Comparison of ENCODE assay signal across 20 mouse cellular contexts in genomic region chr4:150005231-150005630, GRCm38 (mm10). TPM values are rescaled to one million over a fixed set of nuclear protein-coding genes. Genes with fewer than 3 reads are reported as not detected.
DNase-seq lines count a peak whose midpoint lies in the region; ATAC-seq and TF ChIP-seq lines count a peak whose summit lies in the region.
"Had no signal": no experiment of that assay in that cellular context is flagged by ENCODE, and none has a peak within 500 bp of the region (broad histone marks: within the 10 kb centered on the region; RNA-seq: fewer than 3 reads in every experiment).

No protein-coding gene starts in this region.

- peaks cover 3% of the 10 kb centered on the region for H3K79me2 ChIP-seq in heart, adult 2 months (replicated peaks; ENCODE audit: control insufficient read depth, insufficient read depth, low read length)

- no peaks in the 10 kb centered on the region for H3K27me3 ChIP-seq in heart, adult 2 months (ENCODE audit: control insufficient read depth, insufficient read depth, low read length)
- no peaks in the 10 kb centered on the region for H3K27me3 ChIP-seq in heart, embryonic 11.5 days (ENCODE audit: control insufficient read depth, insufficient read depth, low read length)
- H3K27me3 ChIP-seq in heart, embryonic 16.5 days (ENCODE audit: control insufficient read depth, insufficient read depth, low read length), result no peaks in the 10 kb centered on the region
- no peaks in the 10 kb centered on the region for H3K27me3 ChIP-seq in heart, embryonic 12.5 days (replicated peaks)
- H3K27me3 ChIP-seq in lung, postnatal 0 days (replicated peaks; ENCODE audit: insufficient read depth, low read length), result no peaks in the 10 kb centered on the region
- H3K27me3 ChIP-seq: intestine, embryonic 15.5 days had no signal

- peaks cover 33% of the 10 kb centered on the region for H3K4me1 ChIP-seq in heart, adult 2 months (ENCODE audit: control insufficient read depth, insufficient read depth, low read length)
- peaks cover 25% of the 10 kb centered on the region for H3K4me1 ChIP-seq in heart, embryonic 11.5 days (ENCODE audit: control insufficient read depth, insufficient read depth, low read length)
- peaks cover 65% of the 10 kb centered on the region for H3K4me1 ChIP-seq in heart, embryonic 16.5 days (ENCODE audit: control insufficient read depth, insufficient read depth, low read length)
- peaks cover 56% of the 10 kb centered on the region for H3K4me1 ChIP-seq in heart, embryonic 12.5 days (replicated peaks)
- H3K4me1 ChIP-seq in lung, postnatal 0 days (ENCODE audit: insufficient read depth, low read depth, low read length), result peaks cover 7% of the 10 kb centered on the region

- no peak for TF ChIP-seq CTCF in heart, adult 2 months (IDR thresholded peaks at IDR 0.05)
- TF ChIP-seq CTCF in lung, postnatal 0 days (IDR thresholded peaks at IDR 0.05), result no peak

- no peaks in the 10 kb centered on the region; the same call in 1 of the 2 replicates for H3K9me3 ChIP-seq in heart, embryonic 11.5 days (replicated peaks; ENCODE audit: control insufficient read depth, low read length)
- peaks cover 3% of the 10 kb centered on the region; the same call in 1 of the 2 replicates for H3K9me3 ChIP-seq in heart, embryonic 16.5 days (replicated peaks; ENCODE audit: control insufficient read depth, low read length)
- no peaks in the 10 kb centered on the region; the same call in 1 of the 2 replicates for H3K9me3 ChIP-seq in heart, embryonic 12.5 days (replicated peaks)
- H3K9me3 ChIP-seq in lung, postnatal 0 days (ENCODE audit: low read length), result no peaks in the 10 kb centered on the region
- H3K9me3 ChIP-seq: embryonic facial prominence, embryonic 10.5 days; forebrain, embryonic 13.5 days; G1E; hindbrain, embryonic 10.5 days; intestine, embryonic 15.5 days had no signal

- no peak for TF ChIP-seq EP300 in heart, adult 2 months (IDR thresholded peaks at IDR 0.05; ENCODE audit: insufficient read depth, low read depth, low read length)
- TF ChIP-seq EP300 in lung, postnatal 0 days (IDR thresholded peaks at IDR 0.05), result no peak

- no peaks in the 10 kb centered on the region for H3K36me3 ChIP-seq in heart, adult 2 months (ENCODE audit: control insufficient read depth, insufficient read depth, low read length)
- no peaks in the 10 kb centered on the region for H3K36me3 ChIP-seq in heart, embryonic 11.5 days (ENCODE audit: control insufficient read depth, insufficient read depth, low read length)
- no peaks in the 10 kb centered on the region for H3K36me3 ChIP-seq in heart, embryonic 16.5 days (ENCODE audit: control insufficient read depth, insufficient read depth)
- peaks cover 7% of the 10 kb centered on the region; the same call in 1 of the 2 replicates for H3K36me3 ChIP-seq in heart, embryonic 12.5 days
- no peaks in the 10 kb centered on the region for H3K36me3 ChIP-seq in lung, postnatal 0 days (ENCODE audit: insufficient read depth, low read length)
- H3K36me3 ChIP-seq: embryonic facial prominence, embryonic 10.5 days; hindbrain, embryonic 10.5 days; intestine, embryonic 15.5 days had no signal

- intact Hi-C loops in heart, adult 2 months (cut with DNase I), result no loop called here

- 57% methylated on average over 10 of the region's 10 CpGs for WGBS in heart, adult 2 months
- WGBS in heart, embryonic 11.5 days (ENCODE audit: insufficient replicate concordance), result 85% methylated on average over 10 of the region's 10 CpGs
- WGBS in heart, embryonic 16.5 days, result 59% methylated on average over 10 of the region's 10 CpGs
- 75% methylated on average over 10 of the region's 10 CpGs for WGBS in heart, embryonic 12.5 days
- 73% methylated on average over 10 of the region's 10 CpGs for WGBS in lung, postnatal 0 days

- DNase-seq in cerebellum, adult 8-10 months, result peak; percentile 13
- no peak for DNase-seq in cerebellum, adult 11-12 months
- DNase-seq in heart, adult 2 months, result peak in 1 of 2 experiments; percentile 10
- peak; percentile 41 for DNase-seq in lung, postnatal 0 days (ENCODE audit: low spot score)
- no peak for DNase-seq in lung, adult 18-20 months
- DNase-seq: adrenal gland, adult 8-10 months; adrenal gland, postnatal 36 days; B cell, adult 2 months; cerebellum, postnatal 36 days; kidney, adult 18-20 months had no signal

- H3K4me3 ChIP-seq in heart, adult 2 months, result no peak overlapping the region
- H3K4me3 ChIP-seq in heart, embryonic 11.5 days (ENCODE audit: low read depth, low read length), result no peak overlapping the region
- no peak overlapping the region for H3K4me3 ChIP-seq in heart, embryonic 16.5 days (ENCODE audit: low read length)
- no peak overlapping the region for H3K4me3 ChIP-seq in heart, embryonic 12.5 days
- H3K4me3 ChIP-seq in lung, postnatal 0 days (ENCODE audit: low read depth, low read length), result no peak overlapping the region
- H3K4me3 ChIP-seq: embryonic facial prominence, embryonic 10.5 days; forebrain, embryonic 13.5 days; hindbrain, embryonic 10.5 days; intestine, embryonic 15.5 days had no signal

- H3K27ac ChIP-seq in heart, adult 2 months, result peak overlapping the region; percentile 49
- no peak overlapping the region for H3K27ac ChIP-seq in heart, embryonic 11.5 days (ENCODE audit: low read depth, low read length)
- H3K27ac ChIP-seq in heart, embryonic 16.5 days (ENCODE audit: low read length), result peak overlapping the region; percentile 51
- H3K27ac ChIP-seq in heart, embryonic 12.5 days (ENCODE audit: poor library complexity, severe bottlenecking), result no peak overlapping the region
- H3K27ac ChIP-seq in lung, postnatal 0 days (ENCODE audit: low read length), result no peak overlapping the region
- H3K27ac ChIP-seq: embryonic facial prominence, embryonic 10.5 days; forebrain, embryonic 13.5 days; hindbrain, embryonic 10.5 days; hindbrain, embryonic 14.5 days; intestine, embryonic 15.5 days had no signal

- no peak overlapping the region for H3K9ac ChIP-seq in heart, adult 2 months (ENCODE audit: low read depth, low read length)
- H3K9ac ChIP-seq in heart, embryonic 11.5 days (ENCODE audit: low read depth, low read length), result no peak overlapping the region
- H3K9ac ChIP-seq in heart, embryonic 16.5 days (ENCODE audit: low read length), result no peak overlapping the region
- H3K9ac ChIP-seq in heart, embryonic 12.5 days, result no peak overlapping the region
- H3K9ac ChIP-seq in lung, postnatal 0 days (replicated peaks; ENCODE audit: low read depth), result no peak overlapping the region
- H3K9ac ChIP-seq: forebrain, embryonic 13.5 days; hindbrain, embryonic 14.5 days; intestine, embryonic 15.5 days had no signal

- no peak for TF ChIP-seq POLR2A in heart, adult 2 months (IDR thresholded peaks at IDR 0.05; ENCODE audit: insufficient read depth, low read depth, low read length)

- ATAC-seq in heart, embryonic 11.5 days (replicated peaks; ENCODE audit: insufficient number of reproducible peaks, low FRiP score, low TSS enrichment), result no peak
- ATAC-seq in heart, embryonic 16.5 days (replicated peaks; ENCODE audit: extremely low read depth, insufficient read depth, low FRiP score), result no peak
- no peak for ATAC-seq in heart, embryonic 12.5 days (ENCODE audit: insufficient number of reproducible peaks, low FRiP score)
- no peak for ATAC-seq in lung, postnatal 0 days
- ATAC-seq: CD4-positive, CD25-positive, alpha-beta regulatory T cell, adult 4 months; forebrain, embryonic 13.5 days; intestine, embryonic 15.5 days had no signal

- no peak overlapping the region for H3K4me2 ChIP-seq in heart, embryonic 11.5 days
- H3K4me2 ChIP-seq in heart, embryonic 16.5 days (ENCODE audit: low read depth, low read length), result no peak overlapping the region
- no peak overlapping the region for H3K4me2 ChIP-seq in heart, embryonic 12.5 days
- no peak overlapping the region for H3K4me2 ChIP-seq in lung, postnatal 0 days (replicated peaks; ENCODE audit: low read depth, low read length)
- H3K4me2 ChIP-seq: forebrain, embryonic 13.5 days; hindbrain, embryonic 14.5 days; intestine, embryonic 15.5 days had no signal

RNA-seq across cellular contexts. Expression of gene H6pd, which starts 3.6 kb away (rescaled TPM):
- 10 to 100 TPM; 39.0 to 44.2 TPM for total RNA-seq in heart, adult 2 months (2021)
- polyA plus RNA-seq in heart, adult 2 months (2012; rRNA removed), result 27.4 and 29.5 TPM in 2 replicates
- polyA plus RNA-seq in heart, embryonic 11.5 days (2014; fragmentation: Nextera tagmentation; extraction: Ambion mirVana), result 4.8 and 6.2 TPM in 2 replicates
- 11.4 and 14.6 TPM in 2 replicates for polyA plus RNA-seq in heart, embryonic 16.5 days (2015; fragmentation: Nextera tagmentation; extraction: Ambion mirVana)
- polyA plus RNA-seq in heart, embryonic 12.5 days (2016; fragmentation: Nextera tagmentation; extraction: Ambion mirVana), result 11.4 and 12.7 TPM in 2 replicates
- polyA plus RNA-seq in lung, postnatal 0 days (2015; fragmentation: Nextera tagmentation; extraction: Ambion mirVana), result 44.8 and 45.8 TPM in 2 replicates

RNA-seq across cellular contexts. Expression of gene Spsb1, which starts 50.4 kb away (rescaled TPM):
- 10 to 100 TPM; 28.3 to 35.3 TPM for total RNA-seq in heart, adult 2 months (2021)
- 32.2 and 38.7 TPM in 2 replicates for polyA plus RNA-seq in heart, adult 2 months (2012; rRNA removed)
- 4.7 and 5.6 TPM in 2 replicates for polyA plus RNA-seq in heart, embryonic 11.5 days (2014; fragmentation: Nextera tagmentation; extraction: Ambion mirVana)
- polyA plus RNA-seq in heart, embryonic 16.5 days (2015; fragmentation: Nextera tagmentation; extraction: Ambion mirVana), result 10.5 and 12.4 TPM in 2 replicates
- 5.4 and 5.7 TPM in 2 replicates for polyA plus RNA-seq in heart, embryonic 12.5 days (2016; fragmentation: Nextera tagmentation; extraction: Ambion mirVana)
- 14.6 and 19.2 TPM in 2 replicates for polyA plus RNA-seq in lung, postnatal 0 days (2015; fragmentation: Nextera tagmentation; extraction: Ambion mirVana)
- total RNA-seq: G1E had no signal

Comparison
In these comparisons a context has a peak if more than half of its experiments do, and no peak if none do; other contexts are left out.
1. DNase-seq: peak in cerebellum, adult 8-10 months (single experiment) and lung, postnatal 0 days (single experiment); none in cerebellum, adult 11-12 months (single experiment) and lung, adult 18-20 months (0 of 2).
2. H3K27ac ChIP-seq: peak in heart, adult 2 months (single experiment) and heart, embryonic 16.5 days (single experiment); none in heart, embryonic 11.5 days (single experiment), heart, embryonic 12.5 days (single experiment) and lung, postnatal 0 days (single experiment).